Mouse (Mus musculus) midbrain, embryonic 14.5 days (tissue): Measurements from ENCODE around the gene 4930548H24Rik. TPM values are rescaled to one million over a fixed set of nuclear protein-coding genes. Genes with fewer than 3 reads are reported as not detected.
"Not testable (repeated sequence)": the region's sequence is repeated elsewhere in the genome, so short reads cannot be mapped to it uniquely, and the experiment has no call there.

Experiments
- ATAC-seq: fragments of 200-750 bp; cut with Nextera tagmentation; 2 replicates; pipeline ENCODE4 v1.8.0; 2017; ENCODE audit warnings: moderate number of reproducible peaks, moderate library complexity; ENCODE audit not compliant: low FRiP score, low TSS enrichment
- DNase-seq: peaks from one replicate; pipeline ENCODE4 v3.0.0-alpha.2; 2015
- H3K27ac ChIP-seq: fragments of 300-500 bp; sonication (generic); replicated peaks from 2 replicates; pipeline ENCODE4 v1.5.1; 2014; ENCODE audit warnings: mild to moderate bottlenecking, low read depth, low read length, moderate library complexity
- H3K27me3 ChIP-seq: fragments of 300-500 bp; sonication (generic); 2 replicates; pipeline ENCODE4 v1.6.1; 2014; ENCODE audit warnings: low read length, control low read depth, mixed read lengths; ENCODE audit not compliant: control insufficient read depth, insufficient read depth
- H3K36me3 ChIP-seq: fragments of 300-500 bp; sonication (generic); 2 replicates; pipeline ENCODE4 v1.6.1; 2014; ENCODE audit warnings: low read length, control low read depth; ENCODE audit not compliant: control insufficient read depth, insufficient read depth
- H3K4me1 ChIP-seq: fragments of 300-500 bp; sonication (generic); 2 replicates; pipeline ENCODE4 v1.6.1; 2014; ENCODE audit warnings: mild to moderate bottlenecking, antibody characterized with exemption, low read length, control low read depth; ENCODE audit not compliant: control insufficient read depth, insufficient read depth
- H3K4me2 ChIP-seq: fragments of 300-500 bp; sonication (generic); 2 replicates; pipeline ENCODE4 v1.6.1; 2014; ENCODE audit warnings: mild to moderate bottlenecking, low read length, moderate library complexity
- H3K4me3 ChIP-seq: fragments of 300-500 bp; sonication (generic); replicated peaks from 2 replicates; pipeline ENCODE4 v1.5.1; 2014; ENCODE audit warnings: low read depth, low read length
- H3K9ac ChIP-seq: fragments of 300-500 bp; sonication (generic); replicated peaks from 2 replicates; pipeline ENCODE4 v1.6.1; 2014; ENCODE audit warnings: mild to moderate bottlenecking, low read length, moderate library complexity
- H3K9me3 ChIP-seq: fragments of 300-500 bp; sonication (generic); 2 replicates; pipeline ENCODE4 v1.6.1; 2016; ENCODE audit warnings: low read length, control low read depth, mixed read lengths; ENCODE audit not compliant: control insufficient read depth
- WGBS: fragments of 180-500 bp; shearing (Covaris S2); extraction: QIAGEN DNeasy Blood & Tissue Kit; methylation state at CpG from one replicate; pipeline ENCODE4 v1.1.7; 2014; 5-methylcytosine and 5-hydroxymethylcytosine counted together
- polyA plus RNA-seq: library from polyadenylated mRNA; unstranded; fragments of >200 nt; fragmentation: Nextera tagmentation; extraction: Ambion mirVana; gene quantifications from 2 replicates; pipeline ENCODE4 v1.2.1, GENCODE M21; 2014

The 4930548H24Rik gene
- polyA plus RNA-seq, 1 experiment from 2014 or later, result not detected

GRCm38 (mm10) chr5:31527117-31527680, 41.7 kb downstream of the 4930548H24Rik start:
- Histone ChIP-seq H3K9me3 (no peaks in the 10 kb centered on the region), H3K4me2 (peak overlapping the region; percentile 89), H3K4me1 (peaks cover 22% of the 10 kb centered on the region), H3K27ac (no peak overlapping the region; the same call in 1 of the 2 replicates), H3K36me3 (peaks cover 35% of the 10 kb centered on the region), H3K9ac (peak overlapping the region; percentile 71), H3K4me3 (peak overlapping the region; percentile 80), H3K27me3 (no peaks in the 10 kb centered on the region)
- peak; percentile 1 for DNase-seq
- ATAC-seq, result peak; percentile 48; the same call in 1 of the 2 replicates
- WGBS, result 4% methylated on average over 40 of the region's 40 CpGs

GRCm38 (mm10) chr5:31527707-31528106, 42.2 kb downstream of the 4930548H24Rik start, which contains the start of gene Supt7l:
Gene Supt7l (minus strand): TSS chr5:31527807.
- Histone ChIP-seq H3K4me2 (peak within 1 kb of the TSS; percentile 89), H3K27ac (peak within 1 kb of the TSS; percentile 73), H3K4me3 (peak within 1 kb of the TSS; percentile 80), H3K36me3 (peaks cover 36% of the 10 kb centered on the region), H3K4me1 (peaks cover 22% of the 10 kb centered on the region), H3K9ac (peak within 1 kb of the TSS; percentile 71)
- not testable (repeated sequence) for DNase-seq, H3K27me3 ChIP-seq, ATAC-seq, H3K9me3 ChIP-seq
- WGBS, result 85% methylated on average over 11 of the region's 11 CpGs

- Histone ChIP-seq H3K36me3 (peaks cover 42% of the 10 kb centered on the region), H3K27ac (no peak overlapping the region), H3K27me3 (no peaks in the 10 kb centered on the region), H3K9ac (no peak overlapping the region), H3K4me1 (peaks cover 22% of the 10 kb centered on the region), H3K4me2 (no peak overlapping the region), H3K9me3 (no peaks in the 10 kb centered on the region), H3K4me3 (no peak overlapping the region)
- WGBS, result 61% methylated on average over 2 of the region's 2 CpGs
- ATAC-seq (no peak), DNase-seq (peak; percentile 2)
These were observed 43.0 kb downstream of the 4930548H24Rik start for GRCm38 (mm10) chr5:31528560-31528959.

GRCm38 (mm10) chr5:31535228-31535627, 49.7 kb downstream of the 4930548H24Rik start:
- no peaks in the 10 kb centered on the region for H3K27me3 ChIP-seq
- H3K27ac ChIP-seq, result no peak overlapping the region
- peak; percentile 4 for DNase-seq
- peaks cover 89% of the 10 kb centered on the region for H3K36me3 ChIP-seq
- no peaks in the 10 kb centered on the region for H3K4me1 ChIP-seq
- no peak overlapping the region for H3K9ac ChIP-seq
- no peak overlapping the region for H3K4me2 ChIP-seq
- no peak for ATAC-seq
- no peak overlapping the region for H3K4me3 ChIP-seq
- H3K9me3 ChIP-seq, result no peaks in the 10 kb centered on the region
- 91% methylated on average over 2 of the region's 2 CpGs for WGBS

Other genes with a start within 250 kb of the 4930548H24Rik start
- gene Nrbp1, start 244.9 kb upstream of the 4930548H24Rik start, polyA plus RNA-seq, result 150 and 153 TPM in 2 replicates
- 0.72 and 0.74 TPM in 2 replicates for gene Gm9970, start 244.5 kb upstream of the 4930548H24Rik start, polyA plus RNA-seq
- gene Krtcap3, start 234.0 kb upstream of the 4930548H24Rik start, polyA plus RNA-seq, result 2.5 and 3.0 TPM in 2 replicates
- gene Ift172, start 194.6 kb upstream of the 4930548H24Rik start, polyA plus RNA-seq, result 26.7 and 28.1 TPM in 2 replicates
- 86.9 and 128 TPM in 2 replicates for gene Fndc4, start 189.7 kb upstream of the 4930548H24Rik start, polyA plus RNA-seq
- gene Gckr, start 188.3 kb upstream of the 4930548H24Rik start, polyA plus RNA-seq, result 0.16 and 0.53 TPM in 2 replicates
- gene Zfp512, start 33.3 kb upstream of the 4930548H24Rik start, polyA plus RNA-seq, result 87.8 and 113 TPM in 2 replicates
- gene Gpn1, start 9.0 kb downstream of the 4930548H24Rik start, polyA plus RNA-seq, result 65.1 and 73.3 TPM in 2 replicates
- gene Slc4a1ap, start 41.3 kb downstream of the 4930548H24Rik start, polyA plus RNA-seq, result 28.6 and 28.9 TPM in 2 replicates
- 18.0 and 18.3 TPM in 2 replicates for gene Supt7l, start 42.1 kb downstream of the 4930548H24Rik start, polyA plus RNA-seq
- 179 and 211 TPM in 2 replicates for gene Mrpl33, start 111.2 kb downstream of the 4930548H24Rik start, polyA plus RNA-seq
- 3.0 and 3.1 TPM in 2 replicates for gene Rbks, start 211.9 kb downstream of the 4930548H24Rik start, polyA plus RNA-seq
- gene Babam2, start 211.9 kb downstream of the 4930548H24Rik start, polyA plus RNA-seq, result 33.5 and 35.7 TPM in 2 replicates